Mouse (Mus musculus): ENCODE measurements around the gene Olfr1364.

The Olfr1364 gene

GRCm38 (mm10) chr13:21581659-21582058, at the start of gene Olfr1364:
Olfr1364 (minus strand) TSS chr13:21581759.
- no peak for DNase-seq (ENCODE audit: low spot score)

DNA sequence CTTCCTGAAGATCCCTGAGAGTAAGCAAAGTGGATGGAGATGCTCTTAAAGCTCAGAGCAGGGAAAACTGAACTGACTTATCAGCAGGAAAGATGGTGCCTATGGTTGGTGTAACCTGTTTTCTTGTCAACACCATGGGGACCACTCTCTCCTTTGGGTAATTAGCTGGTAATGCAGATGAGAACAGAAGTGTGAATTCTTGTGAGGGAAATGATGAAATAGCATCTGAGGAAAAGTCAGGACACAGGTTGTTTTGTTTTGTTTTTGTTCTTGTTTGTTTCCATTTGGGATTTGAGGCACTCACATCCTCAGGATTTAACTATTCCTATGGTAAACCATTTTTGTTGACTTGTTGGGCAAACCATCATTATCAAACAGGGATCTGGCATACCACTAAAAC, 32.4 kb upstream of the Olfr1364 start, which contains the start of gene Olfr1362:
Gene Olfr1362, minus strand, starts transcription at position 101 of the 400 bp plus-strand sequence.
- DNase-seq (ENCODE audit: low spot score): no peak

DNA sequence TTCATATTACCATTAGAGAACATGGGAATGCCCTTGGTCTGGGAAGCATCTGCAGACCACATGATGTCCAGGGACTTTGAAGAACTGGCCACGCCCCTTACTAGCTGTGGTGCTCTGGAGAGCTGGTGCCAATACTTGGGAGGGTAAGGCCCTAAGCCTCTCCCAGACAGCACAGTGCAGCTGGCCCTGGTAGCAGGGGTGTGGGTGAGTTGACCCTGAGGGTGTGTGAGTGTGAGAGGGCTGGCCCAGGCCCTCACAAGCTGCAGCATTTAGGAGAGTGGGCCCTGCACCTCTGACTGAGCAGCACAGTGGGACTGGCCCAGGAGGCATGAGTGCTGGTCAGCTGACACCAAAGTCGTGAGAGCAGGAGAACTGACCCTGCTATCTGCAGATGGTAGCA, 10.1 kb upstream of the Olfr1364 start:
- DNase-seq (ENCODE audit: low spot score): no peak

DNA sequence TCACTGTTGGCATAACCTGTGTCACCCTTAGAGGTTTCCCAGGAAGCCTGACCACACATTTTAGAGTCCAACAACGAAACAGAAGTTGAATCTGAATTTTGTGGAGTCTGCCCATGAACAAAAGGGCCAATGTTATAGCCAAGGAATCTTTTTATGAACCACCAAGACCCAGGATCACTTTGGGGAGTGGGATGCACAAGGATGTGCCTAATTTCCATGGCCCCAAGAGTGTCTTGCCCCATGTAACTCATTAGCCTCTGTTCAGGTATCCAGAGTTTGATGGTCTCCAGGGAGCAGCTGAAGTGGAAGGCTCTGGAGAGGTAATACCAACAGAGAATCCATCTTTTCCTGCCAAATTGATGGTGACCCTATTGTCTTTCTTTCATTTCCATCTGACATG, 21.8 kb downstream of the Olfr1364 start, which contains the start of gene Olfr1535:
Gene Olfr1535, minus strand, starts transcription at position 101 of the 400 bp plus-strand sequence.
- DNase-seq (ENCODE audit: low spot score): no peak

DNA sequence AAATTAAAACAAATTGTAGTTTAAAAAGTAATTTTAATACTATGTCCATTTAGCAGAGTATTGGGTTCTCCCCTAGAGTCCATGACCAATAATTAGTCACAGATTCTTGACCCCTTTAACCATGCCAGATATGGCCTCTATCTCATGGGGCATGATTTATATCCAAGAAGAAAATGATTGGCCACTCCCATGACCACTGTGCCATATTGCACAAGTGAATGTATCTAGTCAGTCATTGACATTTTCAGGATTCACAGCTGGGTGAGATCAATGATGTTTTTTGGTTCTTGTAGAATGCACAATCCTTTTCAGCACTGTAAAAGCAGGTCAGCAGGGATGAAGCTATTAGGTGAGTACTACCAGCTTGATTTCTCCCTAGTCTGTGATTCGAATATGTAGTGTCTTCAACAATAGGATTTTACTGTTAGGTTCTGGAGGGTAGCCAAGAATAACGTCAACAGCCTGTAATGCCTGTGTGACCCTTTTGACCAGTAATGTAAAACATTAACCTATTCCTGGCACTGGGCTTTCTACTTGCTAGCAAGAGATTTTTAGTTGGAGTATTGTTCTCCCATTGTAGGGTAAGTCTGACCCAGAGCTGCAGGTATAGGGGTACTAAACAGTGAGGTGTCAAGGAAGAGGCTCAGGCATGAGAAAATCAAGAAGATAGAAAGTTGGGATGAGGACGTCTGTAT, 31.0 kb downstream of the Olfr1364 start:
- no peak for DNase-seq (ENCODE audit: low spot score)

DNA sequence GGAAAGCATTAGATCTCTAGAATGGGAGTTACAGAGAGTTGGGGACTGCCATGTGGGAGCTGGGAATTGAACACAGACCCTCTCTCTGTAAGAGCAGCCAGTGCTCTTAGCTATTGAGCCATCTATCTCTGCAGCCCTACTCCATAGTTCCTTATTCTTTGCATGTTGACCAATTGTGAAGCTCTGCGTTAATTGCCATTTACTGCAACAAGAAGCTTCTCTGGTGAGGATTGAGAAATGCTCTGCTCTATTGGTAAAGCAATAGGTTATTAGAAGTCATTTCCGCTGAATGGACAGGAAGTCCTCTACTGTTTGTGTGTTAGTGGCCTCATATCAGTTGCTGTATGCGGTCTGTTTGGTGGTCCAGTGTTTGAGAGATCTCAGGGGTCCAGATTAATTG, 32.1 kb downstream of the Olfr1364 start:
- no peak for DNase-seq (ENCODE audit: low spot score)

DNA sequence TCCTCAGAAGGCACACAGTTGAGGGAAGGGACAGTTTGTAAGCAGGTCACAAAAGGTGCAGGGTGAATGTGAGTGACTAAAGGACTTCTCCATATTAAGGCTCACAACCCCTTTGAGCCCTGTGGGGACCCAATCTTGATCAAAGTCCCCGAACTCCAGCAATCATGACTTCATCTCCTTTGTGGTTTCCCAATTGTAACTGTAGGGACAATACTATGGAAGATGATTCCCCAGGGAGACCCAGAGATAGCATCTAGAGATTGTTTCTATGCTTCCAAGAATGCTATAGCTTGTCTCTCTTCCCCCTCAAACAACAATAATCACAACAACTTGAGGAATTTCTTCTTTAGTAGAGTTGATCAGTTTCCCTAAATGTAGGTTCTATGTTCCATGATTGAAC, 38.9 kb downstream of the Olfr1364 start, which contains the start of gene Olfr1366:
Gene Olfr1366, minus strand, starts transcription at position 101 of the 400 bp plus-strand sequence.
- DNase-seq (ENCODE audit: low spot score): no peak

- peak; percentile 68 for DNase-seq (ENCODE audit: low spot score)
Measured at GRCm38 (mm10) chr13:21530781-21531201, 50.8 kb downstream of the Olfr1364 start, which contains the start of gene Zkscan8. Zkscan8 (minus strand) TSS chr13:21531120.

DNA sequence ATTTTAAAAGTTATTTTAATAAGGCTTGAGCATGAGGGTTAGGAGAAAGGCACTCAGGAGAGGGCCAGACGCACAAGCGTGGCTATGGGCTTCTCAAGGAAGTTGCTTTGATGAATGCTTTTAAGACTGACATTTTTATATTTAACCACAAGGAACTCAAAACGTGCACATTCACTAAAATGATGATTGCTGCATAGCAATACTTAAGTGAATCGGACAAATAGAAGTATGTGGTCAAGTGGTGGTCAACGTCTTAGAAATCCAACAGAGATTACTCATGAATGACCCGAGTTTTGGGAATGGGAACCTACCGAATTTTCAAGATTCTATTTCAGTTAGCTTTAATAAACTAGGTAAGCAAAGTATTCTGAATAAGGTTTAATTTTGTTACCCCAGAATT, 51.4 kb downstream of the Olfr1364 start:
- no peak for DNase-seq (ENCODE audit: low spot score)
